Mouse (Mus musculus) midbrain, embryonic 15.5 days (tissue): ENCODE measurements around the gene Morc3. TPM values are rescaled to one million over a fixed set of nuclear protein-coding genes. Genes with fewer than 3 reads are reported as not detected.

Experiments
- ATAC-seq: fragments of 200-750 bp; cut with Nextera tagmentation; replicated peaks from 2 replicates; pipeline ENCODE4 v1.8.0; 2017; ENCODE audit warnings: moderate TSS enrichment
- H3K27ac ChIP-seq: fragments of 300-500 bp; sonication (generic); 2 replicates; pipeline ENCODE4 v1.5.1; 2015; ENCODE audit warnings: mild to moderate bottlenecking, inconsistent platforms
- H3K27me3 ChIP-seq: fragments of 300-500 bp; sonication (generic); replicated peaks from 2 replicates; pipeline ENCODE4 v1.6.1; 2015; ENCODE audit warnings: inconsistent platforms
- H3K36me3 ChIP-seq: fragments of 300-500 bp; sonication (generic); replicated peaks from 2 replicates; pipeline ENCODE4 v1.6.1; 2015; ENCODE audit warnings: inconsistent platforms
- H3K4me1 ChIP-seq: fragments of 300-500 bp; sonication (generic); 2 replicates; pipeline ENCODE4 v1.6.1; 2015; ENCODE audit warnings: inconsistent platforms
- H3K4me2 ChIP-seq: fragments of 300-500 bp; sonication (generic); 2 replicates; pipeline ENCODE4 v1.6.1; 2015; ENCODE audit warnings: inconsistent platforms, mild to moderate bottlenecking, moderate library complexity
- H3K4me3 ChIP-seq: fragments of 300-500 bp; sonication (generic); 2 replicates; pipeline ENCODE4 v1.5.1; 2015; ENCODE audit warnings: mild to moderate bottlenecking, inconsistent platforms
- H3K9ac ChIP-seq: fragments of 300-500 bp; sonication (generic); 2 replicates; pipeline ENCODE4 v1.6.1; 2015; ENCODE audit warnings: mild to moderate bottlenecking, inconsistent platforms
- H3K9me3 ChIP-seq: fragments of 300-500 bp; sonication (generic); 2 replicates; pipeline ENCODE4 v1.6.1; 2016; ENCODE audit warnings: inconsistent platforms
- WGBS: fragments of 180-500 bp; shearing (Covaris S2); methylation state at CpG from one replicate; pipeline ENCODE4 v1.1.7; 2015; ENCODE audit warnings: mixed read lengths; 5-methylcytosine and 5-hydroxymethylcytosine counted together
- polyA plus RNA-seq: library from polyadenylated mRNA; unstranded; fragments of >200 nt; fragmentation: Nextera tagmentation; extraction: Ambion mirVana; gene quantifications from 2 replicates; pipeline ENCODE4 v1.2.1, GENCODE M21; 2015

Morc3 gene
- polyA plus RNA-seq, 1 experiment from 2014 or later: 34.1 TPM

DNA sequence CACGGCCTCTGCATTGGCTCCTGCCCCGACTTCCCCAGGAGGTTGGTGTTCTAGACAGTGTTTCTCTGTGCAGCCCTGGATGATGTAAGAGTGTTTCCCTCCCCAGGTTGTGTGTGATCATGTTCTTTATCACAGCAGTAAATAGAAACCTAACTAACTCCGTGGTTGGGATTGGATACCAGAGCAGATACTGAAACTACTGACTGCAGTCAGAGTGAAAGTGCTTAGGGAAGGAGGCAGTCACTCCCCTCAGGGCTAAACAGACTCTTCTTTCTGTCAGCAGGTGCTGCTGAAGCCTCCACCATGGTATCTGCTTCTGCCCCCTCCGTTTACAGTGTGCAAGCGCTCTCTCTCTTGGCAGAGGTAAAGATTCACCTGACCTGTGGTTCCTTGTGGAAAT lies 33.3 kb upstream of the Morc3 start:
- ATAC-seq: no peak
- Histone ChIP-seq H3K4me2 (no peak overlapping the region), H3K9me3 (no peaks in the 10 kb centered on the region), H3K27me3 (no peaks in the 10 kb centered on the region), H3K27ac (no peak overlapping the region), H3K9ac (no peak overlapping the region), H3K4me3 (no peak overlapping the region), H3K36me3 (peaks cover 21% of the 10 kb centered on the region), H3K4me1 (no peaks in the 10 kb centered on the region)
- WGBS: 77% methylated on average over 5 of the region's 5 CpGs

DNA sequence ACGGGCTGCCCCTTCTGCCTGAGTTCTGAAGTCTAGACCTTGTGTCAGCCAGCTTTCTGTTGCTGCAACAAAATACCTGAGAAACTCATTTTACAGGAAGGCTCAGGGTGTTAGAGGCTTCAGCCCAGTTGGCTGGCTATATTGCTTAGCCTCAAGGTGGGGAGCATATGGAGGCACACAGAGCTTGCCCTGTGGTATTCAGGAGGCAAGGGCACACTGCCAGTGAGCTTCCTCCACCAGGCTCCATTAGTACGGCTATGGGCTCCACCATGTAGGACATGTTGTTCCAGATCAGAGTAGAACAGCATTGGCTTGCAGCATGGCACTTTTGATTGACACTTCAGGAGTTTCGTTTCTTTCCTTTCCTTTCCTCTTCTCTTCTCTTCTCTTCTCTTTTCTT lies 32.9 kb upstream of the Morc3 start:
- Histone ChIP-seq H3K27ac (no peak overlapping the region), H3K4me1 (no peaks in the 10 kb centered on the region), H3K36me3 (peaks cover 23% of the 10 kb centered on the region), H3K27me3 (no peaks in the 10 kb centered on the region), H3K9ac (no peak overlapping the region), H3K9me3 (no peaks in the 10 kb centered on the region), H3K4me2 (no peak overlapping the region), H3K4me3 (no peak overlapping the region)
- WGBS: 86% methylated on average over 3 of the region's 3 CpGs
- no peak for ATAC-seq

GRCm38 (mm10) chr16:93799936-93800335 lies 32.0 kb upstream of the Morc3 start:
- H3K27me3 ChIP-seq: no peaks in the 10 kb centered on the region
- no peaks in the 10 kb centered on the region for H3K9me3 ChIP-seq
- 92% methylated on average over 16 of the region's 16 CpGs for WGBS
- H3K4me2 ChIP-seq: no peak overlapping the region
- H3K9ac ChIP-seq: no peak overlapping the region
- H3K4me1 ChIP-seq: no peaks in the 10 kb centered on the region
- no peak for ATAC-seq
- no peak overlapping the region for H3K27ac ChIP-seq
- peaks cover 19% of the 10 kb centered on the region for H3K36me3 ChIP-seq
- H3K4me3 ChIP-seq: no peak overlapping the region

DNA sequence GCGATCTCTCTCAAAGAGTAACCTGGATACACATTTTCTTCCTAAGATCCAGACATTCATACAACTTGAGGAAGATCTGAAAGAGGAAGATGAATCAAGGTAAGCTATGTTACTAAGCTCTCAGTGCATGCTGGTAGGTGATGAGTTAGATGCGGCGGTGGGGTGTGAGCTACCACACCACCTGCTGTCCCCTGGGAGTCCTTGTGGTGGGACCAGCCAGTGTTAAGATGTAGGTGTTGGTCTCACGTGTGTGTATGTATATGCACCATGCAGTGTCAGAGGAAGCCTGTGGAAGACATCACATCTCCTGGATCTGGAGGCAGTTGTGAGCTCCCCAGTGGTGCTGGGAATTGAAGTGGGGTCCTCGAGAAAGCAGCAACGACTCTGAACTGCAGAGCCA lies 24.8 kb upstream of the Morc3 start:
- H3K4me2 ChIP-seq: no peak overlapping the region
- H3K9ac ChIP-seq: no peak overlapping the region
- peaks cover 9% of the 10 kb centered on the region; the same call in 1 of the 2 replicates for H3K9me3 ChIP-seq
- H3K36me3 ChIP-seq: peaks cover 48% of the 10 kb centered on the region
- H3K27me3 ChIP-seq: no peaks in the 10 kb centered on the region
- no peak overlapping the region for H3K27ac ChIP-seq
- no peaks in the 10 kb centered on the region for H3K4me1 ChIP-seq
- no peak for ATAC-seq
- H3K4me3 ChIP-seq: no peak overlapping the region
- WGBS: 92% methylated on average over 6 of the region's 6 CpGs

DNA sequence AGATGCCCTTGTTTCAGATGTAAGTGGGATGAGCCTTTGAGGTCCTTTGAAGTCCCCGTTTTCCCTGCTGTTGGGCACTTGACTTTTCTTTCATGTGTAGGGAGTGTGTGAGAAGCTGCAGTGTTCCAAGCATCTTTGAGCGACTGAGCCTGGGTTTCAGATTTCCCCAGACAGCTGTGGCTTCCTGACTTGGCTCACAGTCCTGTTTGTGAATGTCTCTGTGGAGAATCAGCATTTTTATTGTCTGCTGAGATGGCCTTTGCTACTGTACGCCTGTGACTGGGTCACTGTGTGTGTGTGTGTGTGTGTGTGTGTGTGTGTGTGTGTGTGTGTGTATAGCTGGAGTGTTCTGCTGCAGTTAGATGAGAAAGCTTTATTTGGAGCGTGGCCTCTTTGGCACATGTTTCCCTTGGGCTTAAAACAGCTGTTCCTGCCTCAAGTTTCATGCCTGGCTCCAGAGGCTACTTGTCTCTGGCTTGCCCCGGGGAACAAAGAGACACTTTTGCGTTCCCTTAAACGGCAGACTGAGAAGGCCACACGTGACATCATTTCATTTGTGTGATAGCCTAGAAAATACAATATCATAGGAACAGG lies 23.9 kb upstream of the Morc3 start:
- peaks cover 52% of the 10 kb centered on the region for H3K36me3 ChIP-seq
- H3K4me1 ChIP-seq: no peaks in the 10 kb centered on the region
- H3K27ac ChIP-seq: 0 out of 2 replicates have a peak overlapping the region, but pooled peaks have one; percentile 21
- no peak overlapping the region for H3K4me3 ChIP-seq
- no peak for ATAC-seq
- H3K27me3 ChIP-seq: no peaks in the 10 kb centered on the region
- 55% methylated on average over 8 of the region's 8 CpGs for WGBS
- H3K9ac ChIP-seq: no peak overlapping the region
- H3K4me2 ChIP-seq: no peak overlapping the region
- peaks cover 11% of the 10 kb centered on the region; the same call in 1 of the 2 replicates for H3K9me3 ChIP-seq

DNA sequence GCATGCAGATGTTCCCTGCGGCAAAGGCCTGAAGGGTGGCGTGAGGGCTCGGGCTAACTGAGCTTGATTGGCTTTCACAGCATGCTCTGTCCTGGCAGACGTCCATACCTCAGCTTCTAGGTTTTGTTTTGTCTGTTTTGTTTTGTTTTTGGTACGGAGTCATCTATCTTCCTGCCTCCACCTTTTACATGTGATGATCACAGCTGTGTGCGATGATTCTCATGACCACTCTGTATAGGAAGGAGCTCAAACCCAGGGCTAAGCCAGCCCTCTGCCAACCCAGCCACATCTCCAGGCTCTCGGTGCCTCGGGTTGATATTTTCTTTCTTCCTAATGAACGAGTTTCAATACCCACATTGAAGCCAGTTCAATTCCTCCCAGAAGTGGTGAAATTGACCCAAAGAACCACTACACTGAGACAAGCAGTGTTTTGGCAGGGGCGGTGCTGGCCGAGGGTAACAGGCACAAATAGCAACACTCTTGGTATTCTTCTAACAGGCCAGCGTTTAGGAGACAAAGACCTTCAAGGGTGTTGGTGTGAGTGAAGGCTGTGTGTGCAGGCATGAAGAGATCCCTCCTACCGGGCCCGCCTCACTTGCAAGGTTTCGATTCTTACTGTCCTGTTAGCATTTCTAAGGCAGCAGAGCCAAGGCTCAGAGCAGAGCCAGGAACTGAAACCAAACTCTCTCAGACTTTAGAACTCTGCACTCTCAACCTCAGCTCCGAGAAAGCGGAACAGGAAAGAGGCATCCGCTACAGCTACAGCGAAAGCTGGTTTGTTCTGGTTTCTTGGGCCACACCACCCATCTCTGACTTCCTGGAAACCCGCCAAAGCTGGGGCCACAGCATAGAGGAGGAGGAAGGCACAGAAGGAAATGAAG lies 15.8 kb upstream of the Morc3 start:
- ATAC-seq: no peak
- no peaks in the 10 kb centered on the region for H3K27me3 ChIP-seq
- H3K4me3 ChIP-seq: no peak overlapping the region
- H3K4me1 ChIP-seq: no peaks in the 10 kb centered on the region
- WGBS: 59% methylated on average over 20 of the region's 20 CpGs
- H3K27ac ChIP-seq: peak overlapping the region; percentile 12; the same call in 1 of the 2 replicates
- H3K9me3 ChIP-seq: peaks cover 11% of the 10 kb centered on the region; the same call in 1 of the 2 replicates
- no peak overlapping the region for H3K4me2 ChIP-seq
- H3K36me3 ChIP-seq: peaks cover 15% of the 10 kb centered on the region
- H3K9ac ChIP-seq: no peak overlapping the region

- Histone ChIP-seq H3K9me3 (peaks cover 4% of the 10 kb centered on the region; the same call in 1 of the 2 replicates), H3K27ac (no peak overlapping the region), H3K36me3 (peaks cover 7% of the 10 kb centered on the region), H3K4me2 (no peak overlapping the region), H3K4me3 (no peak overlapping the region), H3K9ac (no peak overlapping the region), H3K4me1 (no peaks in the 10 kb centered on the region), H3K27me3 (no peaks in the 10 kb centered on the region)
- no peak for ATAC-seq
- 76% methylated on average over 7 of the region's 7 CpGs for WGBS
Observed at GRCm38 (mm10) chr16:93816861-93817260, 15.1 kb upstream of the Morc3 start.

- 84% methylated on average over 5 of the region's 5 CpGs for WGBS
- no peak for ATAC-seq
- H3K4me3 ChIP-seq: no peak overlapping the region
- H3K27ac ChIP-seq: no peak overlapping the region
- H3K36me3 ChIP-seq: peaks cover 2% of the 10 kb centered on the region
- no peaks in the 10 kb centered on the region for H3K9me3 ChIP-seq
- no peaks in the 10 kb centered on the region for H3K27me3 ChIP-seq
- no peak overlapping the region for H3K9ac ChIP-seq
- H3K4me1 ChIP-seq: no peaks in the 10 kb centered on the region
- no peak overlapping the region for H3K4me2 ChIP-seq
Observed at GRCm38 (mm10) chr16:93817371-93817770, 14.6 kb upstream of the Morc3 start.

DNA sequence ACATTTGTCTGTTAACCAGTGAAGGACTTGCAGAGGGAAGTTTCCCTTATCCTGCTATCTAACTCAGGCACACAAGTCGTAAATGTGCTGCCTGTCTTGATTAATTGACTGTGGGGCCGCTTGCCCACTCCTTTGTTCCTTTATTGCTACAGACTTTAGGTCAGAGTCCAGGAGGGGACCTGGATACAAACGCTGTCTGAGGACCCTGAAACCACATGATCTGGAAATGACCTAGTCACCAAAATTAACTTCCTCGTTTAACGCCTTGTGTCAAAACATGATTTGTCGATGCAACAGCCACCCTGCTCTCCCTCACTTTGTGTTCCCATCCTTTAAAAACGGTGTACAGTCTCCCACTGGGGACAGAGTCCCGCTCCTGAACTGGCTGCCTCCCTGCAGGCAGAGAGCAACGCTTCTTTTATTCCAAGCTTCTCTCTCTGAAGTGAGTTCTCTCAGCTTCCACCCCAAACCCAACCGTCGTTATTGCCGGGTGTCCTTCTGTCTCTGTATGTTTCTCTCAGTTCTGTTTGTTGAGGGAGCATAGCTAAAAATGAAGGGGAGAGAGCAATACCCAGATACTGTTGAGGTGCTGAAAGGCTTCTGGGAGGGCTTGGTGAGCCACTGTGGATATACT lies 13.1 kb upstream of the Morc3 start:
- Histone ChIP-seq H3K27ac (no peak overlapping the region), H3K9ac (no peak overlapping the region), H3K36me3 (no peaks in the 10 kb centered on the region), H3K4me2 (no peak overlapping the region), H3K4me1 (no peaks in the 10 kb centered on the region), H3K9me3 (no peaks in the 10 kb centered on the region), H3K4me3 (no peak overlapping the region), H3K27me3 (no peaks in the 10 kb centered on the region)
- WGBS: 68% methylated on average over 12 of the region's 12 CpGs
- ATAC-seq: no peak

GRCm38 (mm10) chr16:93819325-93819696 lies 12.6 kb upstream of the Morc3 start:
- Histone ChIP-seq H3K36me3 (no peaks in the 10 kb centered on the region), H3K4me1 (no peaks in the 10 kb centered on the region), H3K9ac (no peak overlapping the region), H3K27ac (no peak overlapping the region), H3K27me3 (no peaks in the 10 kb centered on the region), H3K4me3 (no peak overlapping the region), H3K4me2 (no peak overlapping the region), H3K9me3 (no peaks in the 10 kb centered on the region)
- ATAC-seq: no peak
- 84% methylated on average over 4 of the region's 4 CpGs for WGBS

DNA sequence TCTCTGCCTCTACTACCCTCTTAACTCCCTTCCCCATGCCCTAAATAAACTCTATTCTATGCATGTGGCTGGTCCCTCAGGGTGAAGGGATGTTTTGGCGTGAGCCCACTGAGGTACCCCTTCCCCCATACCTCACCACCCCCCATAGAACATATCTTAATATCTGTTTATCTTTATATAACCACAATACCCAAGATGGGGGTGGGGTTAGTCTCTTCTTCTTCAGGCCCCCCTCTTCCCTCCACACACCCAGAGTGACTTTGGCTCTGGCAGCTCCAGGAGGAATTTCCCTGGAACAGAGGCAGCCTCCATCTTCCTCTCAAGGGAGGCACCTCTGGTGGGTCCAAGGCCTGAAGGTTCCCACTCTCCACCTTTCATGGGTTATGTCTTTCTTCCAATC lies 11.9 kb upstream of the Morc3 start:
- H3K36me3 ChIP-seq: no peaks in the 10 kb centered on the region
- 91% methylated on average over 1 of the region's 1 CpGs for WGBS
- H3K4me3 ChIP-seq: no peak overlapping the region
- no peak for ATAC-seq
- H3K9me3 ChIP-seq: no peaks in the 10 kb centered on the region
- H3K4me2 ChIP-seq: no peak overlapping the region
- H3K9ac ChIP-seq: no peak overlapping the region
- H3K27ac ChIP-seq: no peak overlapping the region
- H3K4me1 ChIP-seq: no peaks in the 10 kb centered on the region
- H3K27me3 ChIP-seq: no peaks in the 10 kb centered on the region

- no peaks in the 10 kb centered on the region for H3K9me3 ChIP-seq
- 82% methylated on average over 3 of the region's 3 CpGs for WGBS
- H3K27ac ChIP-seq: no peak overlapping the region
- H3K4me2 ChIP-seq: no peak overlapping the region
- no peaks in the 10 kb centered on the region for H3K27me3 ChIP-seq
- ATAC-seq: no peak
- no peaks in the 10 kb centered on the region for H3K4me1 ChIP-seq
- no peak overlapping the region for H3K9ac ChIP-seq
- H3K4me3 ChIP-seq: no peak overlapping the region
- no peaks in the 10 kb centered on the region for H3K36me3 ChIP-seq
Observed at GRCm38 (mm10) chr16:93821706-93822105, 10.2 kb upstream of the Morc3 start.
